Mouse (Mus musculus) heart, embryonic 14.5 days (tissue): ENCODE results near the gene Tent4b. TPM values are rescaled to one million over a fixed set of nuclear protein-coding genes. Genes with fewer than 3 reads are reported as not detected.

Experiments
- ATAC-seq: fragments of 200-750 bp; cut with Nextera tagmentation; 2 replicates; pipeline ENCODE4 v1.8.0; 2017; ENCODE audit warnings: low read depth, moderate TSS enrichment; ENCODE audit not compliant: insufficient number of reproducible peaks, insufficient read depth, low FRiP score
- H3K27ac ChIP-seq, 2 experiments: fragments of 200-500 bp in 1 of 2; fragments of 300-500 bp in 1 of 2; sonication (generic) in 1 of 2; replicated peaks in 1 of 2; 2 replicates each; pipeline ENCODE4 v1.5.1; 2012 to 2014; ENCODE audit warnings: low read depth in 2 of 2, low read length in 2 of 2, control low read depth in 1 of 2, mild to moderate bottlenecking in 1 of 2, mixed read lengths in 1 of 2; ENCODE audit not compliant: control insufficient read depth in 1 of 2, insufficient read depth in 1 of 2
- H3K27me3 ChIP-seq: fragments of 300-500 bp; sonication (generic); 2 replicates; pipeline ENCODE4 v1.6.1; 2014; ENCODE audit warnings: mild to moderate bottlenecking, low read length, control low read depth; ENCODE audit not compliant: control insufficient read depth, insufficient read depth
- H3K36me3 ChIP-seq: fragments of 300-500 bp; sonication (generic); 2 replicates; pipeline ENCODE4 v1.6.1; 2014; ENCODE audit warnings: mild to moderate bottlenecking, control low read depth, low read length, mixed read lengths; ENCODE audit not compliant: control insufficient read depth, insufficient read depth
- H3K4me1 ChIP-seq, 2 experiments: fragments of 200-500 bp in 1 of 2; fragments of 300-500 bp in 1 of 2; sonication (generic) in 1 of 2; 2 replicates each; pipeline ENCODE4 v1.6.1; 2012 to 2014; ENCODE audit warnings: low read length in 2 of 2, control low read depth in 1 of 2, mixed read lengths in 1 of 2; ENCODE audit not compliant: control insufficient read depth in 2 of 2, insufficient read depth in 2 of 2
- H3K4me2 ChIP-seq: fragments of 300-500 bp; sonication (generic); 2 replicates; pipeline ENCODE4 v1.6.1; 2014; ENCODE audit warnings: mild to moderate bottlenecking, low read length
- H3K4me3 ChIP-seq, 2 experiments: fragments of 200-500 bp in 1 of 2; fragments of 300-500 bp in 1 of 2; sonication (generic) in 1 of 2; 2 replicates each; pipeline ENCODE4 v1.5.1; 2012 to 2014; ENCODE audit warnings: low read length in 2 of 2, mild to moderate bottlenecking in 2 of 2, control low read depth in 1 of 2, low read depth in 1 of 2, moderate library complexity in 1 of 2; ENCODE audit not compliant: control insufficient read depth in 1 of 2, insufficient read depth in 1 of 2
- H3K9ac ChIP-seq: fragments of 300-500 bp; sonication (generic); 2 replicates; pipeline ENCODE4 v1.6.1; 2014; ENCODE audit warnings: mild to moderate bottlenecking, low read length
- H3K9me3 ChIP-seq: fragments of 300-500 bp; sonication (generic); 2 replicates; pipeline ENCODE4 v1.6.1; 2016; ENCODE audit warnings: low read length, control low read depth; ENCODE audit not compliant: control insufficient read depth
- whole genome bisulfite sequencing: fragments of 180-500 bp; shearing (Covaris S2); extraction: QIAGEN DNeasy Blood & Tissue Kit; methylation state at CpG from one replicate; pipeline ENCODE4 v1.1.7; 2014; 5-methylcytosine and 5-hydroxymethylcytosine counted together
- polyA plus RNA-seq: library from polyadenylated mRNA; unstranded; fragments of >200 nt; fragmentation: Nextera tagmentation; extraction: Ambion mirVana; gene quantifications from 2 replicates; pipeline ENCODE4 v1.2.1, GENCODE M21; 2014

The Tent4b gene
- polyA plus RNA-seq, 1 experiment from 2014 or later: 10.1 TPM

DNA sequence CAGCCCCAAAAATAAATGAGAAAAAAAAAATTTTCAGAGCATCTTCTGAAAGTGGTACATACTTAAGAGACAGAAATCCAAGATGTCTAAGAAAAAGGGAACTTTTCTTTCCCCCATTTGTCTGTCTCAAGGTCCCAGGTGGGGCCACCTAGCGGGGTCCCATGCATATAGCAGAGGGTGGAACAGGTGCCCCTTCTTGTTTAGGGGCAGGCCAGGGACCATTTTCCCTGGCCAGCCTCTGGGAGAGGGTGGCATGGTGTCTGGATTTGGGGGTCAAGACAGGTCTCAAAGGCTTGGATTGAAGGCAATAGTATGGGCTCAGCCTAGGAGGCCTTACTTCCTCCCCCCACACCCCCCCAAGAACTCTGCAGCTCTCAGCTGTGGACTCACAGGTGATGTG, 90.9 kb downstream of the Tent4b start:
- WGBS: 69% methylated on average over 1 of the region's 1 CpGs
- Histone ChIP-seq H3K4me1 (peaks cover 21 to 25% of the 10 kb centered on the region in 2 experiments; a peak in 3 of 4 replicates), H3K36me3 (no peaks in the 10 kb centered on the region), H3K9ac (no peak overlapping the region), H3K27ac (no peak overlapping the region), H3K9me3 (no peaks in the 10 kb centered on the region), H3K4me3 (no peak overlapping the region), H3K27me3 (no peaks in the 10 kb centered on the region), H3K4me2 (no peak overlapping the region)
- no peak for ATAC-seq

DNA sequence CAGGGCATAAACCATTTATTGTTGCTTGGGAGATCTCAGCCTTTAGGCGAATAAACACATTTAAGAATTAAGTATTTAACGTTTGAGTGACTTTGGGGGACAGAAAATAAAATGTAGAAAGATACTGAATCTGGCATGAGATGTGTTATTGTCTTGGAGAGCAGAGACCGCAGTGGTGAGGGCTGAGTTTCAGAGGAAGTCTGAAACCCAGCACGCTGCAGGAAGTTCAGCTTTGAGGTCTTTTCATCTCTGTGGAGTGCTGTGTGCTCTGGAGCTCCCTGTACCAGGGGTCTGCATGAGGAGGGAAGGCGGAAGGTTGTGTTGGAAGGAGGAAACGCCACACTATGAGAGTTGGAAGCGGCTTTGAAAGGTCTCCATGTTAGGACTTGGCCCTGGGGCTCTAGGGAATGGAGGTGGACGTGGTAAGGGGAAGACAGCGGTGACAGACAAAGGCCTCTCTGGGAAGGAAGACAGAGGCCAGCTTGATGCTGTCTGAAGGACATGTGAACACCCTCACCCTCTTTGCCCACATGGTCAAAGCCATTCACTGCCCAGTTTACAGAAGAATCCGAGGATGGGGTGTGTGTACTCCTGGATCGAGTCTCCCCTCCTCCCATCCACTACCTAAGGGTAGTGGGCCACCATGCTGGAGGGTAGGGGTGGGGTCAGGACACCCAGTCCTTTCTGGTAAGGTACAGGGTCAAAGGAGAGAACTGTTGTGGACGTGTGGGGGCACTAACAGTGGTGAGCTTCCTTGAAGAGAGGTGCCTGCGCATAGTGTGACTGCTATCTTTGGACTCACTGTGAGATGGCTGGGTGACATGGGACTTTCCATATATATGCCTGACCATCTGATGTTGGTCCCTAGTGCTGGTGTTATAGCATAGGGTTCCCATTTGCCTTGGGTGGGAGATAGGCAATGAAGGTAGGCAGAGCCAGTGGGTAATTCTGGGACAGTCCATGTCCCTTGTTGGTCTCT, 91.6 kb downstream of the Tent4b start:
- no peak for ATAC-seq
- Histone ChIP-seq H3K4me3 (no peak overlapping the region), H3K27me3 (no peaks in the 10 kb centered on the region), H3K36me3 (no peaks in the 10 kb centered on the region), H3K4me1 (peaks cover 17 to 21% of the 10 kb centered on the region in 2 experiments; a peak in 3 of 4 replicates), H3K27ac (no peak overlapping the region), H3K4me2 (no peak overlapping the region), H3K9ac (no peak overlapping the region), H3K9me3 (no peaks in the 10 kb centered on the region)
- WGBS: 79% methylated on average over 13 of the region's 13 CpGs

DNA sequence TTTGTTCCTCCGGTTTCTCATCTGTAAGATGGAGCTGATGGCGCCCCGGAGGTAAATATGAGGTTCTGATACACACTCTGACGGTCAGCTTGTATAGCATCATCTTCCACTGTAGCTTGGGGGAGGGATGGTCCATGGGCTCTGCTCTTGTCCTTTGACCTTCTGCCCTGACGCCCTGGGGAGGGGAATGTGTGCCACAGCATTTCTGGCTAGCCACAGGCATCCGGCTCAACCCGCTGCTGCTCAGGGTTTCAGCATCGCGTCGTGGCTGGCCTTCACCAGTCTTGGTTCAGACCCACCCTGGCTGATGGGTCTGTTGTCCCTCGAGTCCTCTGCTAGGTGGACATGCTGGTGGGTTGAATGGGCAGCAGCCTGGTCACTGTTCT, 92.3 kb downstream of the Tent4b start:
- no peaks in the 10 kb centered on the region for H3K36me3 ChIP-seq
- H3K4me3 ChIP-seq: no peak overlapping the region
- WGBS: 91% methylated on average over 11 of the region's 11 CpGs
- no peak for ATAC-seq
- no peaks in the 10 kb centered on the region for H3K27me3 ChIP-seq
- H3K9me3 ChIP-seq: no peaks in the 10 kb centered on the region
- H3K9ac ChIP-seq: no peak overlapping the region
- no peak overlapping the region for H3K4me2 ChIP-seq
- H3K4me1 ChIP-seq: peaks cover 12 to 14% of the 10 kb centered on the region in 2 experiments; a peak in 3 of 4 replicates
- no peak overlapping the region for H3K27ac ChIP-seq

DNA sequence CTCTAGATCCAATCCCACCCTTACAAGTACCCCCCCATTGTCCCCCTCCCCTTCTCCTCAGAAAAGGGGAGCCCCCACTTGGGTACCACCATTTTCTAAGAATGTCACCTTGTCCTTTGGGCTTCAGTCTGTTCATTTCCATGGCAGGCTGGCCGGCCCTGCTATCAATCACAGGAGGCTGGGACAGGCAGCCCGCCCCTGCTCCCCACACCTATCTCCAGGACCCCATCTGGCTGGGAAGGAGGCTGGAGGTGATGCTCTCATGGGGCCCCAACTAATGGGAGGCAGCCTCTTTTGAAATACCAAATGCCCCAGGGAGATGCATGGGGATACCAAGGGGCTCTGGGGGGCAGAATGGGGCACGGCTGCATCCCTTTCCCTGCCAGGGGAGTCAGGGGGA, 93.9 kb downstream of the Tent4b start:
- no peak overlapping the region for H3K27ac ChIP-seq
- WGBS: 93% methylated on average over 3 of the region's 3 CpGs
- no peak overlapping the region for H3K9ac ChIP-seq
- H3K36me3 ChIP-seq: no peaks in the 10 kb centered on the region
- H3K4me2 ChIP-seq: no peak overlapping the region
- no peak for ATAC-seq
- H3K27me3 ChIP-seq: no peaks in the 10 kb centered on the region
- H3K4me3 ChIP-seq: no peak overlapping the region
- no peaks in the 10 kb centered on the region for H3K9me3 ChIP-seq
- H3K4me1 ChIP-seq: peaks cover 10 to 11% of the 10 kb centered on the region in 2 experiments; a peak in 2 of 4 replicates

DNA sequence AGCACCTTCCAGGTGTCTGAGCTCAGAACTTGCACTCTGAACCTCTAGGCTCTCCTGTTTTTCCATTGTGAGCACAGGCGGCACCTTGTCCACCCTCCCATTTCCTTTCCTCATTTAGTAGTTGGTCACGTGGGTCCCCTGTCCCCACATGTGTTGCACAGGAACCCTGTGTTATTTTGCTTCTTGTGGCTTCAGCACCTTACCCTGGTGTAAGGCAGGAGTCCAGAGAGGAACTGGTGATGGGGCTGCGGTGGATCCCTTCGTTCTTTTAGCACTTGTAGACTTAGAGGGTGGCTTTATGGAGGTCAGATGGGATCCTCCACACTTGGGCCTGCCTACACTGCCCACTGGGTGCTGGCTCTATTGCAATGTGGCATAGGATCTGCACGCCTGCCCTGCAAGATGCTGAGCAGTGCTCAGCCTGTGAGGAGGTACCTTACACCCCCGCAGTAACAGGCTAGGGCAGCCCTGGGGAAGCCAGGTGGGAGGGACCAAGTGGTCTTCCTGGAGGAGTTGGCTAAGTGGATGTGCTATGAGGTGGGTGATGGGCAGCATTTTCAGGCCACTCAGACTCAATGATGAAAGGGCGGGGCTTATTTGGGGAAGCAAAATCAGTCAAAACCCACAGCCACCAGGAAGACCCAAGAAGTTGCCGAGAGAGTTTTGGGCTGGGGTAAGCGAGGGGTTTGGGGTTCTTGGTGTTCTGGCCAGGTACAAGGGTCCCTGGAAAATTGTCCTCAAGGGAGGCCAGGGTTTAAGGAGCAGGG, 94.8 kb downstream of the Tent4b start:
- ATAC-seq: no peak
- no peaks in the 10 kb centered on the region for H3K27me3 ChIP-seq
- peaks cover 8 to 10% of the 10 kb centered on the region in 2 experiments; a peak in 2 of 4 replicates for H3K4me1 ChIP-seq
- H3K4me2 ChIP-seq: no peak overlapping the region
- no peak overlapping the region for H3K4me3 ChIP-seq
- H3K36me3 ChIP-seq: no peaks in the 10 kb centered on the region
- H3K27ac ChIP-seq: no peak overlapping the region
- WGBS: 88% methylated on average over 9 of the region's 9 CpGs
- H3K9ac ChIP-seq: no peak overlapping the region
- H3K9me3 ChIP-seq: no peaks in the 10 kb centered on the region

DNA sequence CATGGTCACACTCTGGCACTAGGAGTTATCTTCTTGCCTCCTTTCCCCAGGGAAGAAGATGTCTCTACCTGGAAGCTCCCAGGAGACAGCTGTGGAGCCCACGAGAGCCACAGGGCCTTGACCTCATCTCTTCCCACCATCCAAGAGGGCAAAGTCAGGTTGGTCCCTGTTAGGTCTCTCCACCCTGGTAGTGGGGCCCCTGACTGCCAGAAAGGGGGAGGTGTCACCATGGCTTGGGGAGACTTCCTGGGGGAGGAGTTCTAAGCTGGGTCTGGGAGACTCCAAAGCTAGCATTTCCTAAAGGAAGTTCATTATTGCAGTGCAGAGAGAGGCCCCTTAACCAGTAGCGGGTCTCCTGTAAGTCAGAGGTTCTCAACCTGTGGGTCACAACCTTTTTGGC, 96.0 kb downstream of the Tent4b start:
- H3K27ac ChIP-seq: no peak overlapping the region
- H3K27me3 ChIP-seq: no peaks in the 10 kb centered on the region
- H3K4me3 ChIP-seq: no peak overlapping the region
- H3K9ac ChIP-seq: no peak overlapping the region
- no peak overlapping the region for H3K4me2 ChIP-seq
- no peak for ATAC-seq
- H3K9me3 ChIP-seq: no peaks in the 10 kb centered on the region
- H3K36me3 ChIP-seq: no peaks in the 10 kb centered on the region
- peaks cover 6 to 8% of the 10 kb centered on the region in 2 experiments; a peak in 2 of 4 replicates for H3K4me1 ChIP-seq
- 78% methylated on average over 2 of the region's 2 CpGs for WGBS

DNA sequence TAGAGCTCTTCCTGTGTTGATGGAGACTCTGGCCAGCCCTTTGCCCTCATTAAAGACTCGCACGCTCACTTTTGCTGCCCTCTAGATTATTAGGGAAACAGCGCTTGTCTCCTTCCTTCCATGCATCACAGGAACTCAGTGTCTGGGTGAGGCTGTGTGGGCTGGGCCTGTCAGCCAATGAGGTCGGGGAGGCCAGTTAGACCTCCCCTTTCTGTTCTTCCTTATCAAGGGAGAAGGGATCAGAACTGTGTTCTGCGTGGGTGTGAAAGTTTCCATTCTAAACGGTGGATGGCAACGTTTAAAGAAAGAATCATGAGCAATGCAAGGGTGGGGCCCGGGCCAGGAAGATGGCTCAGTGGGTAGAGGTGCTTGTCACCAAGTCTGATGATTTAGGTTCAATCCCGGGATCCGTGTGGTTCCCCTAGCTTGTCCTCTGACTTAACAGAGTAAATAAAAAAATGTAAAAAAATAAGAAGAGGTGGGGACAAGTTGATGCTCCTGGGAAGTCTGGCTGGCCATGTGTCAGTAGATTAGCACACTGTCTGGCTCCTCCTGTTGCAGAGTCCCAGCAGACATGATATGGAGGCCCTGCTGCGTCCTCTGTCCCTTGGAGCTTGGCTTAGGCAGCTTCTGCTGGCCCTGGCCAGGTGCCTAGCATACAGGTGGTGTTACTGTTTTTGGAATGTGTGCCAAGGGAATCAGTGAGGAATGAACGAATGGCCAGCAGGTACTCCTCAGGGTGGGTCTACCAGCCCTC, 99.1 kb downstream of the Tent4b start:
- WGBS: 32% methylated on average over 12 of the region's 12 CpGs
- H3K4me2 ChIP-seq: no peak overlapping the region
- no peak overlapping the region for H3K9ac ChIP-seq
- no peaks in the 10 kb centered on the region for H3K9me3 ChIP-seq
- H3K4me3 ChIP-seq: no peak overlapping the region
- H3K27ac ChIP-seq: no peak overlapping the region
- H3K36me3 ChIP-seq: no peaks in the 10 kb centered on the region
- peaks cover 6 to 8% of the 10 kb centered on the region in 2 experiments; a peak in 2 of 4 replicates for H3K4me1 ChIP-seq
- H3K27me3 ChIP-seq: no peaks in the 10 kb centered on the region
- ATAC-seq: 0 out of 2 replicates have a peak, but pooled peaks have one; percentile 31
